Mouse (Mus musculus) WW6 (cell line): ENCODE measurements around the gene Dnah6.

Experiments used
- DNase-seq: peaks from one replicate; pipeline ENCODE4 v3.0.0-alpha.2; 2013; ENCODE audit warnings: low read depth, low spot score

The Dnah6 gene

GRCm38 (mm10) chr6:73028853-73029252 is 192.6 kb downstream of the Dnah6 start:
- DNase-seq, result no peak

GRCm38 (mm10) chr6:73027881-73028280 is 193.6 kb downstream of the Dnah6 start:
- no peak for DNase-seq

GRCm38 (mm10) chr6:73026898-73027297 is 194.6 kb downstream of the Dnah6 start:
- DNase-seq, result no peak

- DNase-seq, result no peak
Observed at GRCm38 (mm10) chr6:73020061-73020460, 201.4 kb downstream of the Dnah6 start.

GRCm38 (mm10) chr6:73018725-73019280 is 202.6 kb downstream of the Dnah6 start:
- DNase-seq, result no peak

GRCm38 (mm10) chr6:73014317-73015160 is 206.9 kb downstream of the Dnah6 start:
- no peak for DNase-seq

GRCm38 (mm10) chr6:73012931-73013330 is 208.5 kb downstream of the Dnah6 start:
- DNase-seq, result no peak

- DNase-seq, result no peak
Observed at GRCm38 (mm10) chr6:73011827-73012226, 209.6 kb downstream of the Dnah6 start.

GRCm38 (mm10) chr6:73010073-73010472 is 211.4 kb downstream of the Dnah6 start:
- peak; percentile 68 for DNase-seq

- DNase-seq, result no peak
Observed at GRCm38 (mm10) chr6:73003601-73004000, 217.8 kb downstream of the Dnah6 start.

- no peak for DNase-seq
Observed at GRCm38 (mm10) chr6:73002391-73002790, 219.1 kb downstream of the Dnah6 start.

GRCm38 (mm10) chr6:72998809-72999208 is 222.6 kb downstream of the Dnah6 start:
- no peak for DNase-seq

- no peak for DNase-seq
Observed at GRCm38 (mm10) chr6:72993688-72994082, 227.8 kb downstream of the Dnah6 start.

GRCm38 (mm10) chr6:72993054-72993687 is 228.3 kb downstream of the Dnah6 start:
- DNase-seq, result no peak

- no peak for DNase-seq
Observed at GRCm38 (mm10) chr6:72990206-72990605, 231.2 kb downstream of the Dnah6 start.

- no peak for DNase-seq
Observed at GRCm38 (mm10) chr6:72989028-72989736, 232.3 kb downstream of the Dnah6 start.

GRCm38 (mm10) chr6:72982506-72982905 is 238.9 kb downstream of the Dnah6 start:
- DNase-seq, result no peak

GRCm38 (mm10) chr6:72981851-72982250 is 239.6 kb downstream of the Dnah6 start:
- no peak for DNase-seq

- DNase-seq, result no peak
Observed at GRCm38 (mm10) chr6:72981124-72981651, 240.3 kb downstream of the Dnah6 start.

- no peak for DNase-seq
Observed at GRCm38 (mm10) chr6:72976866-72977265, 244.6 kb downstream of the Dnah6 start.

- no peak for DNase-seq
Observed at GRCm38 (mm10) chr6:72971074-72971473, 250.4 kb downstream of the Dnah6 start.

- no peak for DNase-seq
Observed at GRCm38 (mm10) chr6:72969787-72970186, 251.7 kb downstream of the Dnah6 start.
